17 mouse cellular contexts compared by ENCODE assay signal in the genomic region with DNA sequence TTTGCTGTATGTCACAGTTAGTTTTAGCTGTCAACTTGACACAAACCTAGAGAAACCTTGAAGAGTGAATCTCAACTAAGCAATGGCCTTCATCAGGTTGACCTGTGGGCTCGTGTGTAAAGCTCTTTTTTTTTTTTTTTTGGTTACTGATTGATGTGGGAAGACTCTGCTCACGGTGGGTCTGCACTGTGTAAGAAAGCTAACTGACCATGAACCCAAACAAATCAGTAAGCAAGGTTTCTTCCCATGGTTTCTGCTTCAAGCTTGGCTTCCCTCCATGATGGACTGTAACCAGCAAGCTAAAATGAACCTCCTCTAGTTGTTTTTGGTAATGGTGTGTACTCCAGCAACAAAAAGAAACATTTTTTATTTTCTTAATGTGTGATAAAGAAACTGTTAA. TPM values are rescaled to one million over a fixed set of nuclear protein-coding genes. Genes with fewer than 3 reads are reported as not detected.
"Had no signal": no experiment of that assay in that cellular context is flagged by ENCODE, and none has a peak within 500 bp of the region (broad histone marks: within the 10 kb centered on the region; RNA-seq: fewer than 3 reads in every experiment).

No protein-coding gene starts in this region.

- H3K4me1 ChIP-seq: midbrain, embryonic 13.5 days; midbrain, embryonic 15.5 days; neural tube, embryonic 12.5 days had no signal

- DNase-seq: lung, adult 2 months; lung, postnatal 14 days; lung, postnatal 36 days; right cerebral cortex, postnatal 14 days; thymus, adult 2 months; thymus, postnatal 25 days; thymus, postnatal 4 days had no signal

- H3K9ac ChIP-seq: lung, embryonic 15.5 days; midbrain, embryonic 13.5 days; midbrain, embryonic 15.5 days; neural tube, embryonic 12.5 days; stomach, embryonic 15.5 days had no signal

- H3K4me3 ChIP-seq: lung, embryonic 15.5 days; midbrain, embryonic 13.5 days; midbrain, embryonic 15.5 days; neural tube, embryonic 12.5 days; stomach, embryonic 15.5 days had no signal

- H3K9me3 ChIP-seq: lung, embryonic 15.5 days; megakaryocyte, embryonic 14.5 days; midbrain, embryonic 13.5 days; midbrain, embryonic 15.5 days; neural tube, embryonic 12.5 days; stomach, embryonic 15.5 days had no signal

- H3K4me2 ChIP-seq: lung, embryonic 15.5 days; midbrain, embryonic 11.5 days; midbrain, embryonic 13.5 days; midbrain, embryonic 15.5 days; neural tube, embryonic 12.5 days; stomach, embryonic 15.5 days had no signal

- H3K27me3 ChIP-seq: lung, embryonic 15.5 days; megakaryocyte, embryonic 14.5 days; midbrain, embryonic 13.5 days; midbrain, embryonic 15.5 days; neural tube, embryonic 12.5 days; stomach, embryonic 15.5 days had no signal

- ATAC-seq: lung, postnatal 0 days; midbrain, embryonic 13.5 days; midbrain, embryonic 15.5 days had no signal

- H3K27ac ChIP-seq: lung, embryonic 15.5 days; macrophage; midbrain, embryonic 13.5 days; midbrain, embryonic 15.5 days; neural tube, embryonic 12.5 days; stomach, embryonic 15.5 days; stomach, postnatal 0 days had no signal

RNA-seq across cellular contexts. Expression of gene Actg2, which starts 56.9 kb away (rescaled TPM):
- polyA plus RNA-seq: macrophage had no signal
